In genomic region chr8:122347811-122348552, GRCm38 (mm10) we compare ENCODE assay signal across 10 mouse cellular contexts. TPM values are rescaled to one million over a fixed set of nuclear protein-coding genes. Genes with fewer than 3 reads are reported as not detected.
DNase-seq lines count a peak whose midpoint lies in the region; ATAC-seq and TF ChIP-seq lines count a peak whose summit lies in the region.
"Had no signal": no experiment of that assay in that cellular context is flagged by ENCODE, and none has a peak within 500 bp of the region (broad histone marks: within the 10 kb centered on the region; RNA-seq: fewer than 3 reads in every experiment).

No protein-coding gene starts in this region.

- H3K9ac ChIP-seq in midbrain, postnatal 0 days (replicated peaks; ENCODE audit: low read length, poor library complexity, severe bottlenecking), result no peak overlapping the region
- no peak overlapping the region for H3K9ac ChIP-seq in midbrain, embryonic 11.5 days (ENCODE audit: low read length)
- H3K9ac ChIP-seq: neural tube, embryonic 12.5 days had no signal

- 0 out of 2 replicates have a peak, but pooled peaks cover 5% of the 10 kb centered on the region for H3K4me1 ChIP-seq in midbrain, postnatal 0 days (ENCODE audit: insufficient read depth, low read length)
- peaks cover 26% of the 10 kb centered on the region for H3K4me1 ChIP-seq in midbrain, embryonic 11.5 days (ENCODE audit: control insufficient read depth, insufficient read depth, low read length)

- peak; percentile 45 to 47 for DNase-seq in adrenal gland, adult (ENCODE audit: inconsistent age in 2 of 2, low spot score in 1 of 2)
- no peak for DNase-seq in adrenal gland, adult 18-20 months (ENCODE audit: low spot score in 2 of 2)
- peak; percentile 83 for DNase-seq in midbrain, postnatal 0 days (ENCODE audit: low spot score)
- DNase-seq in midbrain, embryonic 11.5 days (ENCODE audit: low spot score, missing footprints), result no peak
- DNase-seq in heart, postnatal 4 days, result peak; percentile 52
- DNase-seq in right cerebral cortex, postnatal 4 days, result peak; percentile 59
- DNase-seq in testis, postnatal 10 days (ENCODE audit: low spot score), result no peak
- no peak for DNase-seq in urinary bladder, postnatal 4 days (ENCODE audit: low spot score in 2 of 2)

- no peak for TF ChIP-seq CTCF in midbrain, postnatal 0 days (IDR thresholded peaks at IDR 0.05)

- H3K9me3 ChIP-seq in midbrain, postnatal 0 days (ENCODE audit: low read length), result no peaks in the 10 kb centered on the region
- no peaks in the 10 kb centered on the region for H3K9me3 ChIP-seq in midbrain, embryonic 11.5 days (ENCODE audit: control insufficient read depth, low read length)
- H3K9me3 ChIP-seq: neural tube, embryonic 12.5 days had no signal

- no peak overlapping the region for H3K4me3 ChIP-seq in midbrain, postnatal 0 days (ENCODE audit: low read depth, low read length)
- H3K4me3 ChIP-seq in midbrain, embryonic 11.5 days (ENCODE audit: low read depth, low read length), result no peak overlapping the region
- H3K4me3 ChIP-seq: neural tube, embryonic 12.5 days had no signal

- ATAC-seq in midbrain, postnatal 0 days (ENCODE audit: low FRiP score), result no peak
- ATAC-seq in midbrain, embryonic 11.5 days (ENCODE audit: low FRiP score), result no peak

- H3K27ac ChIP-seq in midbrain, postnatal 0 days (ENCODE audit: low read depth, low read length), result no peak overlapping the region
- no peak overlapping the region for H3K27ac ChIP-seq in midbrain, embryonic 11.5 days (ENCODE audit: low read depth, low read length)
- H3K27ac ChIP-seq: neural tube, embryonic 12.5 days had no signal

- WGBS in midbrain, postnatal 0 days, result 55% methylated on average over 5 of the region's 5 CpGs
- 77% methylated on average over 5 of the region's 5 CpGs for WGBS in midbrain, embryonic 11.5 days

- H3K36me3 ChIP-seq in midbrain, postnatal 0 days (ENCODE audit: insufficient read depth, low read length), result no peaks in the 10 kb centered on the region
- no peaks in the 10 kb centered on the region for H3K36me3 ChIP-seq in midbrain, embryonic 11.5 days (ENCODE audit: control insufficient read depth, insufficient read depth, low read length)
- H3K36me3 ChIP-seq: neural tube, embryonic 12.5 days had no signal

- H3K27me3 ChIP-seq in midbrain, postnatal 0 days (ENCODE audit: insufficient read depth, low read length), result no peaks in the 10 kb centered on the region
- peaks cover 13% of the 10 kb centered on the region for H3K27me3 ChIP-seq in midbrain, embryonic 11.5 days (ENCODE audit: control insufficient read depth, insufficient read depth, low read length)

- no peak overlapping the region for H3K4me2 ChIP-seq in midbrain, postnatal 0 days (ENCODE audit: low read depth, low read length, poor library complexity, severe bottlenecking)
- no peak overlapping the region for H3K4me2 ChIP-seq in midbrain, embryonic 11.5 days
- H3K4me2 ChIP-seq: neural tube, embryonic 12.5 days had no signal

RNA-seq across cellular contexts. Expression of gene Trhr2, which starts 12.6 kb away (rescaled TPM):
- total RNA-seq in adrenal gland, adult 18-20 months (2021), result not detected
- 0.93 and 3.5 TPM in 2 replicates for total RNA-seq in midbrain, postnatal 0 days (2014; rRNA removed)
- 0.15 and 0.37 TPM in 2 replicates for polyA plus RNA-seq in midbrain, postnatal 0 days (2015; fragmentation: Nextera tagmentation; extraction: Ambion mirVana)
- polyA plus RNA-seq in midbrain, embryonic 11.5 days (2014; fragmentation: Nextera tagmentation; extraction: Ambion mirVana), result not detected in 2 replicates
- not detected for total RNA-seq in heart, postnatal 4 days (2021)
- polyA plus RNA-seq: large intestine, adult 2 months; neural tube, embryonic 12.5 days had no signal

RNA-seq across cellular contexts. Expression of gene Zc3h18, which starts 28.4 kb away (rescaled TPM):
- 10 to 100 TPM; 39.9 to 45.1 TPM for total RNA-seq in adrenal gland, adult 18-20 months (2021)
- 29.4 and 41.3 TPM in 2 replicates for total RNA-seq in midbrain, postnatal 0 days (2014; rRNA removed)
- polyA plus RNA-seq in midbrain, postnatal 0 days (2015; fragmentation: Nextera tagmentation; extraction: Ambion mirVana), result 23.4 and 25.0 TPM in 2 replicates
- polyA plus RNA-seq in midbrain, embryonic 11.5 days (2014; fragmentation: Nextera tagmentation; extraction: Ambion mirVana), result 42.0 and 43.7 TPM in 2 replicates
- 10 to 100 TPM; 28.4 to 31.1 TPM for total RNA-seq in heart, postnatal 4 days (2021)

Comparison
In these comparisons a context has a peak if more than half of its experiments do, and no peak if none do; other contexts are left out.
1. DNase-seq: peak in adrenal gland, adult (2 of 2), midbrain, postnatal 0 days (single experiment), heart, postnatal 4 days (single experiment) and right cerebral cortex, postnatal 4 days (single experiment); none in adrenal gland, adult 18-20 months (0 of 2), midbrain, embryonic 11.5 days (single experiment), testis, postnatal 10 days (single experiment) and urinary bladder, postnatal 4 days (0 of 2).